Mouse (Mus musculus): ENCODE measurements around the gene Psmf1. TPM values are rescaled to one million over a fixed set of nuclear protein-coding genes. Genes with fewer than 3 reads are reported as not detected.
A peak's percentile ranks its signal among the peaks of the same experiment; 100 is the strongest.

Gene Psmf1
- total and polyA plus RNA-seq, 2 experiments from 2014 or later = 32.6 to 37.6 TPM

DNA sequence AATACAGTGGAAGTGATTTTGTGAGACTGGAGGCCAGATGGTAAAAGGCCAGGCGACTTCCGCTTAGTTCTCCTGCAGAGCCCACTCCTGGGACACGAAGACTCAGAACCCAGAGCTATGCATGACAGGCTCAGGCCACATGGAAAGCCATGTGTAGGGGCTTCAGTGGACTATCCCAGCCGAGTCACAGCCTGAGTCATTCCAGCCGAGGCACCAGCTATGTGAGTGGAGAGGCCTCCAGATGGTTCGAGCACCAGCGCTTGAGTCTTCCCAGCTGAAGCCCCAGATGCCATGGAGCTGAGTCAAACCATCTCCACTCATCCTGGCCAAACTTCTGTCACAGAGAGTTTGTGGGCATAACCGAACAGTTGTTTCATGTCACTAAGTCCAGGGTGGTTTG, 29.5 kb upstream of the Psmf1 start:
- TF ChIP-seq EP300 (IDR thresholded peaks at IDR 0.05; ENCODE audit: low read depth) (no peak), CTCF (IDR thresholded peaks at IDR 0.05; ENCODE audit: low read depth) (no peak)
- Histone ChIP-seq H3K27ac (ENCODE audit: low read depth) (no peak overlapping the region), H3K4me1 (ENCODE audit: control insufficient read depth, insufficient read depth) (no peaks in the 10 kb centered on the region), H3K4me2 (ENCODE audit: low read depth, low read length) (no peak overlapping the region), H3K36me3 (replicated peaks; ENCODE audit: control insufficient read depth, insufficient read depth, low read length) (no peaks in the 10 kb centered on the region), H3K4me3 (ENCODE audit: low read depth, low read length) (no peak overlapping the region), H3K9me3 (replicated peaks; ENCODE audit: control insufficient read depth, low read length) (no peaks in the 10 kb centered on the region), H3K9ac (replicated peaks; ENCODE audit: low read depth, low read length) (no peak overlapping the region), H3K27me3 (ENCODE audit: control insufficient read depth, insufficient read depth, low read length) (no peaks in the 10 kb centered on the region)
- ATAC-seq (ENCODE audit: insufficient read depth, low read depth) (no peak), DNase-seq (ENCODE audit: low spot score) (no peak)
- WGBS = 76% methylated on average over 8 of the region's 8 CpGs

DNA sequence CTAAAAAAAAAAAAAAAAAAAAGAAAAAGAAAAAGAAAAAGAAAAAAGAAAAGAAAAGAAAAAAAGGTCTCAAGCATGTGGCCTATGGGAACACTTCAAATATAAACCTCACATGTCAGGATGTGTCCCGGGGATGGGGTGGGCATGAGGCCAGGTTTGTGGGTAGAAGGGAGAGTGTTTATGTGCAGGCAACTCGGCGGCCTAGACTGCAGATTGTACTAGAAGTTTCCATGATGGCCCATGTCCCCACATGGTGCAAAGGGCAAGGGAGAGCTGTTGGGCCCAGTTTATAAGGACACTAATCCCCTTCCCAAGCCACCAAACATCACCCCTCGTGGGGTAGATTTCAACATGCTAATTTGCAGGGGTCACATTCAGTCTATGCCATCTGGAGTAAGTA, 28.2 kb upstream of the Psmf1 start:
- Histone ChIP-seq H3K27ac (ENCODE audit: low read depth) (no peak overlapping the region), H3K9ac (replicated peaks; ENCODE audit: low read depth, low read length) (no peak overlapping the region), H3K9me3 (replicated peaks; ENCODE audit: control insufficient read depth, low read length) (no peaks in the 10 kb centered on the region), H3K4me3 (ENCODE audit: low read depth, low read length) (no peak overlapping the region), H3K4me2 (ENCODE audit: low read depth, low read length) (no peak overlapping the region), H3K4me1 (ENCODE audit: control insufficient read depth, insufficient read depth) (no peaks in the 10 kb centered on the region), H3K36me3 (replicated peaks; ENCODE audit: control insufficient read depth, insufficient read depth, low read length) (no peaks in the 10 kb centered on the region), H3K27me3 (ENCODE audit: control insufficient read depth, insufficient read depth, low read length) (no peaks in the 10 kb centered on the region)
- no peak for TF ChIP-seq CTCF (IDR thresholded peaks at IDR 0.05; ENCODE audit: low read depth)
- no peak for TF ChIP-seq EP300 (IDR thresholded peaks at IDR 0.05; ENCODE audit: low read depth)
- WGBS = 68% methylated on average over 4 of the region's 4 CpGs
- ATAC-seq (ENCODE audit: insufficient read depth, low read depth) = no peak
- DNase-seq (ENCODE audit: low spot score) = no peak

DNA sequence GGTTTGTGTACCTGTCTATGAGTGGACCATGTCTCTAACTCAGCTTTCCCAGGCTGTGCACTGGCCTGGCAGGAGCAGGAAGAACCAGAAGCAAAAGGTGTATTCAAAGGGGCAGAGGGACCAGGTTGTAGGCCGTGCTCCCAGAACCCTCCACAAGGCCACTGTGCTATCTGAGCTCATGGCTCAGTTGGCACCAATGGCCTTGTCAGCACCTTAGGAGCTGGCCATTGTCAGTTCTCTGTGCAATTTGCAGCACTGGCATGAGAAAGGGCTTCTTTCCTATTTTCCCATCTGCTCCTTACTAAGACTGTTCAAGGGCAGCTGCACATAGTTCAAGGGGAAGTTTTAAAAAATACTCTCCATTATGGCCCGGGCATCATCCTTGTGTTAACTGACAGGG, 20.6 kb upstream of the Psmf1 start:
- no peaks in the 10 kb centered on the region for H3K4me1 ChIP-seq (ENCODE audit: control insufficient read depth, insufficient read depth)
- 58% methylated on average over 2 of the region's 2 CpGs for WGBS
- H3K27me3 ChIP-seq (ENCODE audit: control insufficient read depth, insufficient read depth, low read length) = no peaks in the 10 kb centered on the region
- DNase-seq (ENCODE audit: low spot score) (peak; percentile 16), ATAC-seq (ENCODE audit: insufficient read depth, low read depth) (peak; percentile 75)
- H3K9me3 ChIP-seq (replicated peaks; ENCODE audit: control insufficient read depth, low read length) = no peaks in the 10 kb centered on the region
- H3K4me2 ChIP-seq (ENCODE audit: low read depth, low read length) = no peak overlapping the region
- H3K4me3 ChIP-seq (ENCODE audit: low read depth, low read length) = no peak overlapping the region
- no peak overlapping the region for H3K27ac ChIP-seq (ENCODE audit: low read depth)
- no peak overlapping the region for H3K9ac ChIP-seq (replicated peaks; ENCODE audit: low read depth, low read length)
- H3K36me3 ChIP-seq (replicated peaks; ENCODE audit: control insufficient read depth, insufficient read depth, low read length) = no peaks in the 10 kb centered on the region
- no peak for TF ChIP-seq EP300 (IDR thresholded peaks at IDR 0.05; ENCODE audit: low read depth)
- no peak for TF ChIP-seq CTCF (IDR thresholded peaks at IDR 0.05; ENCODE audit: low read depth)

DNA sequence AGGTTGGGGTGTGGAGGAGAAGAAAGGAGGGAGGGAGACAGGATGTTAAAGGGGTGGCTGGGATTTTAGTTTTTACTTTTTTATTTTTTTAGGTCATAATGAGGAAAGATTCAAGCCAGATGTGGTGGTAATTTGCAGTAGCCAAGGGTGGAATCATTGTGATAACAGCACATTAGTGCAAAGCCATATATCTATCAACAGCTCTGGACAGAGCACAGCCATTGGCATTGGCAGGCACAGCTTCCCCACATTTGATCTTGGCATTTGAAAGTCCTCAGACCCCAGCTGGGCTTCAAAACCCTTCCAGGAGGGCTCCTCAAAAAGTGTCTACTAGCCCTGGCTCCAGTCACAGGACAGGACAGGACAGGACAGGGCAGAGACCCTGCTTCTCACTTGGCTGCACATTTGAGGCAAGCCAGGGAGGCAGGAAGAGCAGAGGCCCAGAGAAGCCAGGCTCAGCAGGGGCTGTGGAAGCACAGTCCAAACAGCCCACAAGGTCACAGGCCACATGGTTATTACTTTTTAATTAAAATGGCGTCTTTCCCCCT, 14.9 kb upstream of the Psmf1 start:
- H3K9me3 ChIP-seq (replicated peaks; ENCODE audit: control insufficient read depth, low read length) = no peaks in the 10 kb centered on the region
- DNase-seq (ENCODE audit: low spot score) (no peak), ATAC-seq (ENCODE audit: insufficient read depth, low read depth) (no peak)
- no peak overlapping the region for H3K4me3 ChIP-seq (ENCODE audit: low read depth, low read length)
- no peak for TF ChIP-seq EP300 (IDR thresholded peaks at IDR 0.05; ENCODE audit: low read depth)
- H3K9ac ChIP-seq (replicated peaks; ENCODE audit: low read depth, low read length) = no peak overlapping the region
- no peak overlapping the region for H3K27ac ChIP-seq (ENCODE audit: low read depth)
- no peaks in the 10 kb centered on the region for H3K36me3 ChIP-seq (replicated peaks; ENCODE audit: control insufficient read depth, insufficient read depth, low read length)
- H3K4me2 ChIP-seq (ENCODE audit: low read depth, low read length) = no peak overlapping the region
- 21% methylated on average over 1 of the region's 1 CpGs for WGBS
- no peaks in the 10 kb centered on the region for H3K4me1 ChIP-seq (ENCODE audit: control insufficient read depth, insufficient read depth)
- no peaks in the 10 kb centered on the region for H3K27me3 ChIP-seq (ENCODE audit: control insufficient read depth, insufficient read depth, low read length)

DNA sequence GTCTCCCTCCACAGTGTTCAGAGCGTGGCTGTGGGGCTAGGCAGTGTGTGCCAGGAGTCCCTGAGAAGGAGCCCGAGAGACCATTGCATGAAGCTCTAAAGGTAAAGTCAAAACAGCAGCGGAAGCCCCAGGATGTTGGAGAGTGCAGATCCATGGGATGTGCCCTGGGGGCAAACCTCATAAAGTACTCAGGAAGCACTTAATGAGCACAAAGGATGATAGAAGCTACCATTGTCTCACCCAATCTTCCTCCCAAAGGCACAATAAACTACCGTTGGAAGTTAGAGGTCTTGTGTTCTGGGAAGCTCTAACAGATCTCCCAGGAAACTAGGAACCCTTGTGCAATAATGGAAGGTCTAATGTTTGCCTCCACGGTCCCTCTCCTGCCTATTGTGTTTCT, 13.5 kb upstream of the Psmf1 start:
- TF ChIP-seq EP300 (IDR thresholded peaks at IDR 0.05; ENCODE audit: low read depth) (no peak), CTCF (IDR thresholded peaks at IDR 0.05; ENCODE audit: low read depth) (no peak)
- Histone ChIP-seq H3K9me3 (replicated peaks; ENCODE audit: control insufficient read depth, low read length) (no peaks in the 10 kb centered on the region), H3K4me2 (ENCODE audit: low read depth, low read length) (no peak overlapping the region), H3K27me3 (ENCODE audit: control insufficient read depth, insufficient read depth, low read length) (no peaks in the 10 kb centered on the region), H3K9ac (replicated peaks; ENCODE audit: low read depth, low read length) (no peak overlapping the region), H3K4me3 (ENCODE audit: low read depth, low read length) (no peak overlapping the region), H3K36me3 (replicated peaks; ENCODE audit: control insufficient read depth, insufficient read depth, low read length) (no peaks in the 10 kb centered on the region), H3K4me1 (ENCODE audit: control insufficient read depth, insufficient read depth) (no peaks in the 10 kb centered on the region), H3K27ac (ENCODE audit: low read depth) (no peak overlapping the region)
- ATAC-seq (ENCODE audit: insufficient read depth, low read depth) = no peak
- no peak for DNase-seq (ENCODE audit: low spot score)
- 66% methylated on average over 5 of the region's 5 CpGs for WGBS

DNA sequence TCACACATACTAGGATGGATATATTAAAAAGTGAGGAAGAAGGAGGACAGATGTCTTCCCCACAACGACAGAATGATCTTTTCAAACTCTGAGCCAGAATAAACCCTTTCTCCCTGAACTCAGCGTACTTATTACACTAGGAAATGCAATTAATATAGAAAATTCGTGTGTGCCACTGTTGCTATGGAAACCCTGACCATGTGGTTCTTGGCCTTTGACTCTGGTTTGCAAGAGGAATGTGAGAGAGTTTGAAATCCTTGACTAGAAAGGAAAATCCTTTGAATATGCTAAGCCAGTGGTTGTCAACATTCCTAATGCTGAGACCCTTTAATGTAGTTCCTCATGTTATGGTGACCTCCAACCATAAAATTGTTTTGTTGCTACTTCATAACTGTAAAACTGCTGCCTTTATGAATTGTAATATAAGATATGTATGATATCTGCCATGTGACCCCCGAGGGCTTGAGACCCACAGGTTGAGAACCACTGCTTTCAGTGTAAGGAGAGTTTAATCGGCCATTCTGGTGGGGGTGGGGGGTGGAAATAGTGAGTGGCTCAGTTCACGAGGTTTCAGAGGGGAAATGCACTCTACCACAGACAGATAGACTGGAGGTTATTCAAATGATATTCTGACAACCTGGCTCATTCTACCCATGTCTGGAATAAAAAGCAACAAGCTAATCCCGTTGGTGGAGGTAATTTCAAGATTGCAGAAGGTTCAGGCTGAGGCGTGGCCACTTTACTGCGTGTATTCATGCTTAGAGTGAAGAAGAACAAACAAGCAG, 12.5 kb upstream of the Psmf1 start:
- Histone ChIP-seq H3K9ac (replicated peaks; ENCODE audit: low read depth, low read length) (no peak overlapping the region), H3K36me3 (replicated peaks; ENCODE audit: control insufficient read depth, insufficient read depth, low read length) (no peaks in the 10 kb centered on the region), H3K27ac (ENCODE audit: low read depth) (no peak overlapping the region), H3K4me3 (ENCODE audit: low read depth, low read length) (no peak overlapping the region), H3K27me3 (ENCODE audit: control insufficient read depth, insufficient read depth, low read length) (no peaks in the 10 kb centered on the region), H3K4me1 (ENCODE audit: control insufficient read depth, insufficient read depth) (no peaks in the 10 kb centered on the region), H3K4me2 (ENCODE audit: low read depth, low read length) (no peak overlapping the region), H3K9me3 (replicated peaks; ENCODE audit: control insufficient read depth, low read length) (no peaks in the 10 kb centered on the region)
- ATAC-seq (ENCODE audit: insufficient read depth, low read depth) (no peak), DNase-seq (ENCODE audit: low spot score) (no peak)
- no peak for TF ChIP-seq EP300 (IDR thresholded peaks at IDR 0.05; ENCODE audit: low read depth)
- no peak for TF ChIP-seq CTCF (IDR thresholded peaks at IDR 0.05; ENCODE audit: low read depth)
- 53% methylated on average over 9 of the region's 9 CpGs for WGBS
